ENCODE assay signal across 9 mouse cellular contexts in the genomic region with DNA sequence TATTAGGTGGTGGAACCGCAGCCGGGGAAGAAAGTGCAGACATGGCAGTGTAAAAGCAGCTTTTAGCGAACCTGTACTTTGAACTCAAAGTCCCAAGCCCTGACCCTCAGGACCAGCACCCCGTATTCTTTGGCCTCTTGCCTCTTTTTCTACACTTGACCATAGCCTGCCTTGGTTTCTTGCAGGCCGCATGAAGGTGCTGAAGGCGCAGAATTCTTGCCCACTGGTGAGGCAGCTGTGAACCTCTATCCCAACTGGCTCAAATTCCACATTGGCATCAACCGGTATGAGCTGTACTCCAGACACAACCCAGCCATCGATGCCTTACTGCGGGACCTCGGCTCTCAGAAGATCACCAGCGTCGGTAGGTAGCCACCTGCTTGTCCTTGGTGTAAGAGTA. TPM values are rescaled to one million over a fixed set of nuclear protein-coding genes. Genes with fewer than 3 reads are reported as not detected.
A peak's percentile ranks its signal among the peaks of the same experiment; 100 is the strongest.
DNase-seq lines count a peak whose midpoint lies in the region; ATAC-seq and TF ChIP-seq lines count a peak whose summit lies in the region.
"Had no signal": no experiment of that assay in that cellular context is flagged by ENCODE, and none has a peak within 500 bp of the region (broad histone marks: within the 10 kb centered on the region; RNA-seq: fewer than 3 reads in every experiment).

No protein-coding gene starts in this region.

- H3K79me2 ChIP-seq in myocyte (ENCODE audit: control insufficient read depth, insufficient read depth) = peaks cover 34% of the 10 kb centered on the region

- no peaks in the 10 kb centered on the region for H3K9me3 ChIP-seq in hindbrain, embryonic 11.5 days (ENCODE audit: control insufficient read depth, low read length)

- H3ac ChIP-seq in myocyte (ENCODE audit: control insufficient read depth, insufficient read length) = no peak overlapping the region

- peaks cover 9% of the 10 kb centered on the region for H3K4me1 ChIP-seq in hindbrain, embryonic 11.5 days (replicated peaks; ENCODE audit: control insufficient read depth, insufficient read depth, low read length)

- ATAC-seq in hindbrain, embryonic 11.5 days (ENCODE audit: low FRiP score) = no peak
- ATAC-seq in activated CD4-positive, CD25-positive, alpha-beta regulatory T cell, adult 4 months = no peak

- no peaks in the 10 kb centered on the region for H3K36me3 ChIP-seq in hindbrain, embryonic 11.5 days (ENCODE audit: control insufficient read depth, insufficient read depth, low read length)
- peaks cover 11% of the 10 kb centered on the region for H3K36me3 ChIP-seq in myocyte (ENCODE audit: control insufficient read depth, insufficient read depth)

- H3K27me3 ChIP-seq in hindbrain, embryonic 11.5 days (ENCODE audit: control insufficient read depth, insufficient read depth, low read length) = peaks cover 5% of the 10 kb centered on the region
- H3K27me3 ChIP-seq in myocyte (ENCODE audit: control insufficient read depth, insufficient read depth, insufficient read length) = no peaks in the 10 kb centered on the region

- TF ChIP-seq POLR2A in myocyte (IDR thresholded peaks at IDR 0.05; ENCODE audit: insufficient read length, low read depth) = no peak

- H3K9ac ChIP-seq in hindbrain, embryonic 11.5 days (ENCODE audit: low read depth, low read length) = no peak overlapping the region; the same call in 1 of the 2 replicates

- WGBS in hindbrain, embryonic 11.5 days = 92% methylated on average over 12 of the region's 12 CpGs

- H3K27ac ChIP-seq in hindbrain, embryonic 11.5 days (ENCODE audit: low read depth, low read length) = no peak overlapping the region

- H3K4me2 ChIP-seq in hindbrain, embryonic 11.5 days (replicated peaks; ENCODE audit: low read depth, low read length) = peak overlapping the region; percentile 97
- H3K4me2 ChIP-seq in myocyte (ENCODE audit: low read depth) = peak overlapping the region; percentile 84

- peak overlapping the region; percentile 66; the same call in 1 of the 2 replicates for H3K4me3 ChIP-seq in hindbrain, embryonic 11.5 days (ENCODE audit: low read depth, low read length)
- peak overlapping the region; percentile 66 for H3K4me3 ChIP-seq in myocyte

- DNase-seq in kidney, adult 11 months = peak; percentile 73
- DNase-seq in kidney, postnatal 4 days = no peak
- DNase-seq in hindbrain, embryonic 11.5 days (ENCODE audit: low spot score) = no peak
- DNase-seq in kidney, postnatal 25 days = peak; percentile 43 to 76
- no peak for DNase-seq in cerebellum, adult 9-10 months
- DNase-seq in adrenal gland, adult 8-10 months = no peak
- DNase-seq: thymus, adult 18-20 months had no signal

TF ChIP-seq in myocyte, 11 proteins besides CTCF, POLR2A, EP300 and RAD21:
- TF ChIP-seq TCF3 (IDR thresholded peaks at IDR 0.05; ENCODE audit: insufficient read length, low read depth) (no peak), CEBPB (IDR thresholded peaks at IDR 0.05; ENCODE audit: insufficient read depth, poor library complexity, severe bottlenecking) (no peak), MYOG (IDR thresholded peaks at IDR 0.05; ENCODE audit: control insufficient read depth in 1 of 3, insufficient read depth in 1 of 3, insufficient read length in 2 of 3, low read depth in 2 of 3) (no peak), POLR2AphosphoS2 (IDR thresholded peaks at IDR 0.05; ENCODE audit: insufficient read length, low read depth) (no peak), MYOD1 (IDR thresholded peaks at IDR 0.05; ENCODE audit: control insufficient read depth in 1 of 3, insufficient read length in 2 of 3, low read depth in 2 of 3) (no peak), REST (IDR thresholded peaks at IDR 0.05; ENCODE audit: insufficient read depth, insufficient read length) (no peak), MAX (IDR thresholded peaks at IDR 0.05; ENCODE audit: low read depth) (no peak)

RNA-seq across cellular contexts. Expression of gene Fam20c, which starts 3.3 kb away (rescaled TPM):
- polyA plus RNA-seq in hindbrain, embryonic 11.5 days (2014; fragmentation: Nextera tagmentation; extraction: Ambion mirVana) = 26.4 and 27.9 TPM in 2 replicates
- polyA plus RNA-seq in myocyte (2012; fragmentation: generic; extraction: Trizol) = 37.5 TPM
- not detected for polyA plus RNA-seq in activated CD4-positive, CD25-positive, alpha-beta regulatory T cell, adult 4 months (2017; shearing (Covaris generic))
- total RNA-seq in adrenal gland, adult 8-10 months (2022) = 10 to 100 TPM; 12.4 to 43.6 (median 20.6) TPM

Comparison
In these comparisons a context has a peak if more than half of its experiments do, and no peak if none do; other contexts are left out.
1. DNase-seq: peak in kidney, adult 11 months (single experiment) and kidney, postnatal 25 days (2 of 2); none in kidney, postnatal 4 days (0 of 2), hindbrain, embryonic 11.5 days (single experiment), cerebellum, adult 9-10 months (single experiment) and adrenal gland, adult 8-10 months (single experiment).
2. RNA of gene Fam20c, which starts 3.3 kb away (polyA plus RNA-seq): 37.5 TPM in myocyte (single experiment) and 26.4 to 27.9 TPM in hindbrain, embryonic 11.5 days; not detected in activated CD4-positive, CD25-positive, alpha-beta regulatory T cell, adult 4 months; every median in the first group is over 10 times any median in the second.